Mouse (Mus musculus): ENCODE data around the gene Erbb4. TPM values are rescaled to one million over a fixed set of nuclear protein-coding genes. Genes with fewer than 3 reads are reported as not detected.

The Erbb4 gene
- total RNA-seq, 4 experiments from 2014 or later, result 43.8 to 51.8 (median 48.4) TPM

GRCm38 (mm10) chr1:68570924-68571323 lies 536.9 kb downstream of the Erbb4 start:
- no peak for DNase-seq (ENCODE audit: low spot score in 2 of 2)

- no peak for DNase-seq (ENCODE audit: low spot score in 2 of 2)
These were observed 564.9 kb downstream of the Erbb4 start for GRCm38 (mm10) chr1:68542942-68543341.

- no peak for DNase-seq (ENCODE audit: low spot score in 2 of 2)
These were observed 590.0 kb downstream of the Erbb4 start for GRCm38 (mm10) chr1:68517820-68518219.

- DNase-seq (ENCODE audit: low spot score in 2 of 2), result no peak
These were observed 604.0 kb downstream of the Erbb4 start for GRCm38 (mm10) chr1:68503873-68504272.

- DNase-seq (ENCODE audit: low spot score in 2 of 2), result no peak
These were observed 606.3 kb downstream of the Erbb4 start for GRCm38 (mm10) chr1:68501561-68501960.

GRCm38 (mm10) chr1:68466390-68466960 lies 641.4 kb downstream of the Erbb4 start:
- DNase-seq (ENCODE audit: low spot score in 2 of 2), result no peak

GRCm38 (mm10) chr1:68451274-68451673 lies 656.6 kb downstream of the Erbb4 start:
- DNase-seq (ENCODE audit: low spot score in 2 of 2), result no peak

- DNase-seq (ENCODE audit: low spot score in 2 of 2), result no peak
These were observed 683.4 kb downstream of the Erbb4 start for GRCm38 (mm10) chr1:68424336-68424983.

- no peak for DNase-seq (ENCODE audit: low spot score in 2 of 2)
These were observed 706.7 kb downstream of the Erbb4 start for GRCm38 (mm10) chr1:68401204-68401603.

GRCm38 (mm10) chr1:68371531-68371930 lies 736.3 kb downstream of the Erbb4 start:
- DNase-seq (ENCODE audit: low spot score in 2 of 2), result no peak

GRCm38 (mm10) chr1:68333714-68334113 lies 774.1 kb downstream of the Erbb4 start:
- no peak for DNase-seq (ENCODE audit: low spot score in 2 of 2)

GRCm38 (mm10) chr1:68305813-68306212 lies 802.0 kb downstream of the Erbb4 start:
- DNase-seq (ENCODE audit: low spot score in 2 of 2), result no peak

- DNase-seq (ENCODE audit: low spot score in 2 of 2), result no peak
These were observed 823.4 kb downstream of the Erbb4 start for GRCm38 (mm10) chr1:68284443-68284842.

GRCm38 (mm10) chr1:68275819-68276218 lies 832.0 kb downstream of the Erbb4 start:
- DNase-seq (ENCODE audit: low spot score in 2 of 2), result no peak

GRCm38 (mm10) chr1:68178580-68178979 lies 929.3 kb downstream of the Erbb4 start:
- DNase-seq (ENCODE audit: low spot score in 2 of 2), result no peak

GRCm38 (mm10) chr1:68155253-68155652 lies 952.6 kb downstream of the Erbb4 start:
- DNase-seq (ENCODE audit: low spot score in 2 of 2), result no peak

GRCm38 (mm10) chr1:68150572-68150971 lies 957.3 kb downstream of the Erbb4 start:
- DNase-seq (ENCODE audit: low spot score in 2 of 2), result no peak

- DNase-seq (ENCODE audit: low spot score in 2 of 2), result no peak
These were observed 965.1 kb downstream of the Erbb4 start for GRCm38 (mm10) chr1:68142562-68143350.

GRCm38 (mm10) chr1:68134943-68135342 lies 972.9 kb downstream of the Erbb4 start:
- DNase-seq (ENCODE audit: low spot score in 2 of 2), result no peak

- no peak for DNase-seq (ENCODE audit: low spot score in 2 of 2)
These were observed 973.4 kb downstream of the Erbb4 start for GRCm38 (mm10) chr1:68134450-68134849.

- DNase-seq (ENCODE audit: low spot score in 2 of 2), result no peak
These were observed 984.3 kb downstream of the Erbb4 start for GRCm38 (mm10) chr1:68123541-68123940.

- DNase-seq (ENCODE audit: low spot score in 2 of 2), result no peak
These were observed 987.5 kb downstream of the Erbb4 start for GRCm38 (mm10) chr1:68120364-68120763.

- no peak for DNase-seq (ENCODE audit: low spot score in 2 of 2)
These were observed 992.1 kb downstream of the Erbb4 start for GRCm38 (mm10) chr1:68115721-68116120.
